Mouse (Mus musculus) cerebral cortex, adult 2 months (tissue): ENCODE results near the gene Gm17387.

Experiments used
- WGBS: fragments of 180-500 bp; shearing (Covaris S2); methylation state at CpG from one replicate; pipeline ENCODE4 v1.1.7; 2018; 5-methylcytosine and 5-hydroxymethylcytosine counted together

Gene Gm17387

GRCm38 (mm10) chr7:141072017-141072745 is 43.2 kb downstream of the Gm17387 start:
- WGBS: 30% methylated on average over 23 of the region's 23 CpGs

- whole genome bisulfite sequencing: 48% methylated on average over 4 of the region's 4 CpGs
Observed at GRCm38 (mm10) chr7:141073782-141074181, 44.9 kb downstream of the Gm17387 start.

- WGBS: 93% methylated on average over 15 of the region's 15 CpGs
Observed at GRCm38 (mm10) chr7:141077841-141078240, 48.9 kb downstream of the Gm17387 start, which contains the start of gene Pkp3. TSS of gene Pkp3 (plus strand) at chr7:141078218.

- WGBS: 90% methylated on average over 4 of the region's 4 CpGs
Observed at GRCm38 (mm10) chr7:141078876-141079275, 49.9 kb downstream of the Gm17387 start.
